Mouse (Mus musculus) adrenal gland, postnatal 10 days (tissue): ENCODE measurements around the gene Nthl1. TPM values are rescaled to one million over a fixed set of nuclear protein-coding genes. Genes with fewer than 3 reads are reported as not detected.
A peak's percentile ranks its signal among the peaks of the same experiment; 100 is the strongest.

Experiments
- DNase-seq: peaks from one replicate; pipeline ENCODE4 v3.0.0; 2021; ENCODE audit warnings: mixed read lengths
- total RNA-seq, 2 experiments: library from RNA; stranded (reverse); gene quantifications; 2 replicates each; pipeline ENCODE4 v1.2.3; 2021

Nthl1 gene
- total RNA-seq, 2 experiments from 2014 or later: 6.4 to 11.6 TPM

GRCm38 (mm10) chr17:24628646-24629045 is 3.8 kb upstream of the Nthl1 start:
- DNase-seq: peak; percentile 87

- DNase-seq: no peak
These were observed 2.4 kb upstream of the Nthl1 start for GRCm38 (mm10) chr17:24630072-24630471.

- peak; percentile 70 for DNase-seq
These were observed 451 bp downstream of the Nthl1 start for GRCm38 (mm10) chr17:24632813-24633449.

GRCm38 (mm10) chr17:24633831-24634230 is 1.4 kb downstream of the Nthl1 start:
- DNase-seq: no peak

GRCm38 (mm10) chr17:24635024-24635423 is 2.5 kb downstream of the Nthl1 start:
- no peak for DNase-seq

- no peak for DNase-seq
These were observed 3.2 kb downstream of the Nthl1 start for GRCm38 (mm10) chr17:24635694-24636093.

GRCm38 (mm10) chr17:24636781-24637481 is 4.5 kb downstream of the Nthl1 start:
- DNase-seq: no peak

GRCm38 (mm10) chr17:24638214-24638613 is 5.7 kb downstream of the Nthl1 start:
- DNase-seq: no peak

- DNase-seq: no peak
These were observed 6.4 kb downstream of the Nthl1 start for GRCm38 (mm10) chr17:24638840-24639239.

- DNase-seq: no peak
These were observed 7.1 kb downstream of the Nthl1 start for GRCm38 (mm10) chr17:24639571-24639988.

- DNase-seq: no peak
These were observed 7.6 kb downstream of the Nthl1 start for GRCm38 (mm10) chr17:24640119-24640518.

GRCm38 (mm10) chr17:24640581-24640980 is 8.1 kb downstream of the Nthl1 start:
- no peak for DNase-seq

- no peak for DNase-seq
These were observed 9.5 kb downstream of the Nthl1 start for GRCm38 (mm10) chr17:24641944-24642343.

GRCm38 (mm10) chr17:24642791-24643343 is 10.4 kb downstream of the Nthl1 start:
- DNase-seq: no peak

- DNase-seq: no peak
These were observed 11.7 kb downstream of the Nthl1 start for GRCm38 (mm10) chr17:24644030-24644715.

GRCm38 (mm10) chr17:24644875-24645721 is 12.6 kb downstream of the Nthl1 start:
- DNase-seq: peak; percentile 58

- no peak for DNase-seq
These were observed 13.4 kb downstream of the Nthl1 start for GRCm38 (mm10) chr17:24645916-24646315.

- no peak for DNase-seq
These were observed 13.9 kb downstream of the Nthl1 start for GRCm38 (mm10) chr17:24646381-24646780.

- no peak for DNase-seq
These were observed 15.0 kb downstream of the Nthl1 start for GRCm38 (mm10) chr17:24647493-24647892.

GRCm38 (mm10) chr17:24648731-24649377 is 16.4 kb downstream of the Nthl1 start:
- DNase-seq: no peak

GRCm38 (mm10) chr17:24649581-24650069 is 17.1 kb downstream of the Nthl1 start:
- DNase-seq: peak; percentile 62
